ENCODE assay signal across 8 mouse cellular contexts in genomic region chr7:125899036-125899435, GRCm38 (mm10).
A peak's percentile ranks its signal among the peaks of the same experiment; 100 is the strongest.
DNase-seq lines count a peak whose midpoint lies in the region; ATAC-seq lines count a peak whose summit lies in the region.

No protein-coding gene starts in this region.

- ATAC-seq in activated CD4-positive, CD25-positive, alpha-beta regulatory T cell, adult 4 months = no peak

- DNase-seq in ovary, postnatal 36 days (ENCODE audit: low spot score) = peak; percentile 53
- no peak for DNase-seq in ovary, postnatal 10 days (ENCODE audit: low spot score)
- peak; percentile 37 for DNase-seq in cerebellum, adult 8-10 months
- peak; percentile 31 for DNase-seq in heart, adult 8-10 months (ENCODE audit: low spot score)
- peak; percentile 68 to 74 for DNase-seq in layer of hippocampus, adult 8-10 months (ENCODE audit: low spot score in 2 of 2)
- DNase-seq in right cerebral cortex, postnatal 10 days (ENCODE audit: low spot score in 2 of 2) = peak; percentile 62 to 75
- DNase-seq in thymus, postnatal 0 days (ENCODE audit: low spot score) = no peak

Comparison
In these comparisons a context has a peak if more than half of its experiments do, and no peak if none do; other contexts are left out.
1. DNase-seq: peak in ovary, postnatal 36 days (single experiment), cerebellum, adult 8-10 months (single experiment), heart, adult 8-10 months (single experiment), layer of hippocampus, adult 8-10 months (2 of 2) and right cerebral cortex, postnatal 10 days (2 of 2); none in ovary, postnatal 10 days (single experiment) and thymus, postnatal 0 days (single experiment).